Mouse (Mus musculus): ENCODE measurements around the gene Sars2.

DNA sequence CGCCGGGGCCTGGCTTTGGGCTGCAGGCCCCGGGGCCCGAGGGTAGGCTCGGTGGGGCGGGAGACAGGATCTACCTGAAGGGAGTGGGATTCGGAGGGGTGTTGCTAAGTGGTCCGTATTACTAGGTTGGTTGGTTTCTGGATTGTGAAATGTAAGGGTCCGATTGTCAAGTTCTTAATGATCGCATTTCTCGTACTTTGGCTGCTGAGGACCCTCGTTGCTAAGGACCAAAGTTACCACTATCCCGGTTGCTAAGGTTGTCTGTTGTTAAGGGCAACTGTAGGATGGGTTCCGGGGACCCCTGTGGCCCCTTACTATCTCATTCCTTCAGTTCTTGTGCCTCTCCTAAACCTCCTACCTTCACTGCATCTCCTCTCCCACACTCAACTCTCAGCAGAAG, 25.1 kb downstream of the Sars2 start:
- no peak for TF ChIP-seq POLR2A (IDR thresholded peaks at IDR 0.05; ENCODE audit: borderline replicate concordance, insufficient read depth, low read length)
- no peak for TF ChIP-seq CTCF (IDR thresholded peaks at IDR 0.05; ENCODE audit: borderline replicate concordance, insufficient read depth, low read depth, low read length)

Measured in cerebellum, adult 2 months (tissue).